Mouse (Mus musculus): ENCODE measurements around the gene Rnf150. TPM values are rescaled to one million over a fixed set of nuclear protein-coding genes. Genes with fewer than 3 reads are reported as not detected.

The Rnf150 gene
- under 1 TPM; 0.06 to 0.12 TPM for total RNA-seq (2023)

GRCm38 (mm10) chr8:82863041-82863744, at the start of gene Rnf150:
TSS of gene Rnf150 (plus strand) at chr8:82863356.

Other genes with a start within 250 kb of the Rnf150 start
- 10 to 100 TPM; 80.4 to 82.4 TPM for gene Zfp330, start 89.2 kb upstream of the Rnf150 start, total RNA-seq (2023)

All from B cell, adult 67 days (primary cell).